Mouse (Mus musculus): ENCODE results near the gene Map3k11. TPM values are rescaled to one million over a fixed set of nuclear protein-coding genes. Genes with fewer than 3 reads are reported as not detected.

The Map3k11 gene
- polyA plus RNA-seq, 1 experiment from 2014 or later, result 10.4 TPM

DNA sequence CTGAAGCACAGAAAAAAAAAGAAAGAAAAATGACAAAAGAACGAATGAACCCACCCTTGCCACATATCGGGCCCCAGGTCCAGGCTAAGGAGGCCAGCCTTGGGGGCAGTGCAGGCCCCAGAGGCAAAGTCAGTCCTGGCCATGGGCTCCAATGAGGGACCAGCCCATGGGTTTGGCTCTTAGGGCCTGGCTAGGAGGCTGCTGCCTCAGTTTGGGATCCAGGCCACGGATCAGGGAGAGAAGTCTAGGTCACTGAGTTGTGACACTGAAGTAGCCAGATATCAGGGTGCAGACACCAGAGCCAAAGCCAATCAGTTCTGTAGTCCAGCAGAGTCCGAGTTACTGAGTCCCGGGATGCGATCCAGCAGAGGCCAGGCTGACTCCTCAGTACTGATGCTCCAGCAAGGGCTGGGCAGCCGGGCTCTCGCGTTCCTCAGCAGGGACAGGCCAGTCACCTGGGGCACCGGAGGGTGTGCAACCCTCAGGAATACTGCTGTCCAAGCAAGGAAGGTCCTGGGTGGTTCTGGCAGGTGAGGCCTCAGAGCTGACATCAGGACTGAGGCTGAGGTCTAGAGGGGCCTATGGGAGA, 23.8 kb upstream of the Map3k11 start:
- Histone ChIP-seq H3K9ac (replicated peaks) (peak overlapping the region; percentile 39; the same call in 1 of the 2 replicates), H3K4me3 (ENCODE audit: low read depth, low read length) (peak overlapping the region; percentile 54), H3K4me2 (ENCODE audit: low read depth, low read length) (peak overlapping the region; percentile 80)

GRCm38 (mm10) chr19:5665465-5665864, 23.1 kb upstream of the Map3k11 start:
- peak; percentile 79 for ATAC-seq
- peak overlapping the region; percentile 80 for H3K4me2 ChIP-seq (ENCODE audit: low read depth, low read length)
- H3K9ac ChIP-seq (replicated peaks), result peak overlapping the region; percentile 39
- 52% methylated on average over 15 of the region's 15 CpGs for WGBS (ENCODE audit: insufficient replicate concordance)
- peaks cover 18% of the 10 kb centered on the region for H3K36me3 ChIP-seq (replicated peaks; ENCODE audit: insufficient read depth, low read length)
- TF ChIP-seq CTCF (IDR thresholded peaks at IDR 0.05; ENCODE audit: low read depth), result no peak
- TF ChIP-seq EP300 (IDR thresholded peaks at IDR 0.05; ENCODE audit: low read depth), result peak; percentile 82
- H3K4me3 ChIP-seq (ENCODE audit: low read depth, low read length), result peak overlapping the region; percentile 6; the same call in 1 of the 2 replicates
- H3K4me1 ChIP-seq (ENCODE audit: insufficient read depth), result peaks cover 40% of the 10 kb centered on the region
- H3K27me3 ChIP-seq (ENCODE audit: insufficient read depth, low read length), result no peaks in the 10 kb centered on the region
- H3K9me3 ChIP-seq (ENCODE audit: low read length), result no peaks in the 10 kb centered on the region
- peak overlapping the region; percentile 84 for H3K27ac ChIP-seq (ENCODE audit: low read depth)
- peak; percentile 81 for DNase-seq

More for the DNA sequence above, 23.8 kb upstream of the Map3k11 start:
- 90% methylated on average over 10 of the region's 10 CpGs for WGBS (ENCODE audit: insufficient replicate concordance)
- Histone ChIP-seq H3K9me3 (ENCODE audit: low read length) (no peaks in the 10 kb centered on the region), H3K27me3 (ENCODE audit: insufficient read depth, low read length) (no peaks in the 10 kb centered on the region), H3K27ac (ENCODE audit: low read depth) (peak overlapping the region; percentile 84), H3K4me1 (ENCODE audit: insufficient read depth) (peaks cover 40% of the 10 kb centered on the region), H3K36me3 (replicated peaks; ENCODE audit: insufficient read depth, low read length) (peaks cover 18% of the 10 kb centered on the region)
- no peak for TF ChIP-seq CTCF (IDR thresholded peaks at IDR 0.05; ENCODE audit: low read depth)
- no peak for TF ChIP-seq EP300 (IDR thresholded peaks at IDR 0.05; ENCODE audit: low read depth)
- ATAC-seq (no peak), DNase-seq (no peak)

- DNase-seq (no peak), ATAC-seq (no peak)
- TF ChIP-seq CTCF (IDR thresholded peaks at IDR 0.05; ENCODE audit: low read depth), result no peak
- TF ChIP-seq EP300 (IDR thresholded peaks at IDR 0.05; ENCODE audit: low read depth), result no peak
- Histone ChIP-seq H3K4me3 (ENCODE audit: low read depth, low read length) (no peak overlapping the region), H3K27me3 (ENCODE audit: insufficient read depth, low read length) (no peaks in the 10 kb centered on the region), H3K4me2 (ENCODE audit: low read depth, low read length) (0 out of 2 replicates have a peak overlapping the region, but pooled peaks have one; percentile 80), H3K9ac (replicated peaks) (no peak overlapping the region), H3K27ac (ENCODE audit: low read depth) (peak overlapping the region; percentile 84; the same call in 1 of the 2 replicates), H3K36me3 (replicated peaks; ENCODE audit: insufficient read depth, low read length) (peaks cover 21% of the 10 kb centered on the region), H3K4me1 (ENCODE audit: insufficient read depth) (peaks cover 36% of the 10 kb centered on the region), H3K9me3 (ENCODE audit: low read length) (no peaks in the 10 kb centered on the region)
- 93% methylated on average over 18 of the region's 18 CpGs for WGBS (ENCODE audit: insufficient replicate concordance)
Observed at GRCm38 (mm10) chr19:5666386-5666785, 22.2 kb upstream of the Map3k11 start.

- WGBS (ENCODE audit: insufficient replicate concordance), result 91% methylated on average over 4 of the region's 4 CpGs
- Histone ChIP-seq H3K9me3 (ENCODE audit: low read length) (no peaks in the 10 kb centered on the region), H3K27ac (ENCODE audit: low read depth) (no peak overlapping the region), H3K9ac (replicated peaks) (no peak overlapping the region), H3K36me3 (replicated peaks; ENCODE audit: insufficient read depth, low read length) (peaks cover 38% of the 10 kb centered on the region), H3K4me1 (ENCODE audit: insufficient read depth) (peaks cover 22% of the 10 kb centered on the region), H3K27me3 (ENCODE audit: insufficient read depth, low read length) (no peaks in the 10 kb centered on the region), H3K4me3 (ENCODE audit: low read depth, low read length) (no peak overlapping the region), H3K4me2 (ENCODE audit: low read depth, low read length) (no peak overlapping the region)
- TF ChIP-seq EP300 (IDR thresholded peaks at IDR 0.05; ENCODE audit: low read depth) (no peak), CTCF (IDR thresholded peaks at IDR 0.05; ENCODE audit: low read depth) (no peak)
- ATAC-seq (no peak), DNase-seq (no peak)
Observed at GRCm38 (mm10) chr19:5668372-5668771, 20.2 kb upstream of the Map3k11 start.

- no peak overlapping the region for H3K27ac ChIP-seq (ENCODE audit: low read depth)
- no peak overlapping the region for H3K4me3 ChIP-seq (ENCODE audit: low read depth, low read length)
- WGBS (ENCODE audit: insufficient replicate concordance), result 86% methylated on average over 4 of the region's 4 CpGs
- no peaks in the 10 kb centered on the region for H3K9me3 ChIP-seq (ENCODE audit: low read length)
- H3K9ac ChIP-seq (replicated peaks), result no peak overlapping the region
- no peaks in the 10 kb centered on the region for H3K4me1 ChIP-seq (ENCODE audit: insufficient read depth)
- H3K27me3 ChIP-seq (ENCODE audit: insufficient read depth, low read length), result no peaks in the 10 kb centered on the region
- no peak for TF ChIP-seq CTCF (IDR thresholded peaks at IDR 0.05; ENCODE audit: low read depth)
- no peak for TF ChIP-seq EP300 (IDR thresholded peaks at IDR 0.05; ENCODE audit: low read depth)
- no peak overlapping the region for H3K4me2 ChIP-seq (ENCODE audit: low read depth, low read length)
- peaks cover 89% of the 10 kb centered on the region for H3K36me3 ChIP-seq (replicated peaks; ENCODE audit: insufficient read depth, low read length)
- ATAC-seq (no peak), DNase-seq (no peak)
Observed at GRCm38 (mm10) chr19:5680432-5680831, 8.1 kb upstream of the Map3k11 start.

- Histone ChIP-seq H3K27ac (ENCODE audit: low read depth) (no peak overlapping the region), H3K36me3 (replicated peaks; ENCODE audit: insufficient read depth, low read length) (peaks cover 65% of the 10 kb centered on the region), H3K9ac (replicated peaks) (no peak overlapping the region), H3K9me3 (ENCODE audit: low read length) (no peaks in the 10 kb centered on the region), H3K4me2 (ENCODE audit: low read depth, low read length) (no peak overlapping the region), H3K4me1 (ENCODE audit: insufficient read depth) (peaks cover 9% of the 10 kb centered on the region), H3K27me3 (ENCODE audit: insufficient read depth, low read length) (no peaks in the 10 kb centered on the region), H3K4me3 (ENCODE audit: low read depth, low read length) (no peak overlapping the region)
- DNase-seq (no peak), ATAC-seq (no peak)
- WGBS (ENCODE audit: insufficient replicate concordance), result 91% methylated on average over 12 of the region's 12 CpGs
- TF ChIP-seq EP300 (IDR thresholded peaks at IDR 0.05; ENCODE audit: low read depth) (no peak), CTCF (IDR thresholded peaks at IDR 0.05; ENCODE audit: low read depth) (no peak)
Observed at GRCm38 (mm10) chr19:5684236-5684635, 4.3 kb upstream of the Map3k11 start.
